Mouse (Mus musculus): ENCODE results near the gene Folr2. TPM values are rescaled to one million over a fixed set of nuclear protein-coding genes. Genes with fewer than 3 reads are reported as not detected.

Folr2 gene
- polyA plus RNA-seq, 1 experiment from 2014 or later, result 2.0 TPM

DNA sequence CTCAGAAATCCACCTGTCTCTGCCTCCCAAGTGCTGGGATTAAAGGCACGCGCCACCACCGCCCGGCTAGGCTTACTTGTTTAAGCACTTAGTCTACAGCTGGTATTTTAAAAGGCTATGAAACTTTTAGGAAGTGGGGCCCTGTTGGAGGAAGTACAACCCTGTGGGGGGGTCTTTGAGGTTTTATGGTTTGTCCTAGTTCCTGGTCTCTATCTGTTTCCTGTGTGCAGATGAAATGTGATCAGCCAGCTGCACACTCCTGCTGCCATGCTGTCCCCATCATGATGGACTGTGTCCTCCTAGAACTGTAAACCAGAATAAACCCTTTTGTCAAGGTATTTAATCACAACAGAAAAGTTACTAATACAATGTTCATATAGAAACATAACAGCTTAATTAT lies 27.2 kb upstream of the Folr2 start:
- Histone ChIP-seq H3K9ac (no peak overlapping the region), H3K27me3 (replicated peaks) (no peaks in the 10 kb centered on the region), H3K27ac (no peak overlapping the region), H3K4me1 (no peaks in the 10 kb centered on the region), H3K4me3 (replicated peaks) (no peak overlapping the region), H3K9me3 (no peaks in the 10 kb centered on the region), H3K4me2 (no peak overlapping the region), H3K36me3 (no peaks in the 10 kb centered on the region)
- ATAC-seq (ENCODE audit: insufficient read depth, low FRiP score, low read depth), result no peak
- 92% methylated on average over 4 of the region's 4 CpGs for WGBS

DNA sequence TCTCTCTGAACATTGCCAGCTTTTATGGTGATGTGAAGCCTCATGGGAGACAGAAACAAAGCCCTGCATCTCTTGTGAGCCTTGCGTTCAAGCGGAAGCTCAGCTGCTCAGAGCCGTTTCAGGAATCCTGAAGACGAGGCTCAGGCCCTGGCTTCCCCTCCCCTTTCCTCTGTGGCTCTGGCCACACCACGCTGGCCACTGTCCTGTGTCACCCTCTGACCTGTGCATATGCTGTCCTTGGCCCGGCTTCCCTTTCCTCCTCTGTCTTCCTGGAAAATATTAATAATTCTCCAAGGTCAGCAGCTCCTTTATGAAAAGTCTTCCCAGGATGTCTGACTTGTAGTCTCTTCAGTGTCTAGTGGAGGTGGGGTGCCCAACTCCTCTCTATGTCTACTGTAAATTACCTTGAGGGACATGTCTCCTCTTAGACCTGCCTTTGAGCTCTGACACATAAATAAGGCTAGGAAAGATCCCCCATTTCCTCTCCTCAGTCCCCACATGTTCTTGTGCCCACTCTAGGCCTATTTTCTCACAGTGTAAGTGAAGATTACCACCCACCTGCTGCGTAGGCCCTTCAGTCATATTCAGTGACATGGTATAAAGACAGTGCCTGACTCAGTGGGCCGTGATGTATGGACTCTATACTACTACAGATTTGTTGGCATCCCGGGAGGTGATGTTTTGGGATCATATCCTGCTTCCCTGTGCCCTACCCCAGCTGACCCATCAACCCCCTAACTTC lies 25.6 kb upstream of the Folr2 start:
- 71% methylated on average over 9 of the region's 9 CpGs for WGBS

GRCm38 (mm10) chr7:101880855-101881254 lies 23.9 kb upstream of the Folr2 start:
- no peak for ATAC-seq (ENCODE audit: insufficient read depth, low FRiP score, low read depth)
- Histone ChIP-seq H3K9me3 (no peaks in the 10 kb centered on the region), H3K36me3 (no peaks in the 10 kb centered on the region), H3K27me3 (replicated peaks) (no peaks in the 10 kb centered on the region), H3K4me3 (replicated peaks) (no peak overlapping the region), H3K4me1 (no peaks in the 10 kb centered on the region), H3K27ac (no peak overlapping the region), H3K9ac (no peak overlapping the region), H3K4me2 (no peak overlapping the region)
- 71% methylated on average over 4 of the region's 4 CpGs for WGBS

More for the DNA sequence above, 25.6 kb upstream of the Folr2 start:
- H3K27ac ChIP-seq, result no peak overlapping the region
- no peak overlapping the region for H3K4me2 ChIP-seq
- H3K27me3 ChIP-seq (replicated peaks), result no peaks in the 10 kb centered on the region
- no peaks in the 10 kb centered on the region for H3K4me1 ChIP-seq
- H3K9me3 ChIP-seq, result no peaks in the 10 kb centered on the region
- H3K4me3 ChIP-seq (replicated peaks), result no peak overlapping the region
- ATAC-seq (ENCODE audit: insufficient read depth, low FRiP score, low read depth), result no peak
- H3K36me3 ChIP-seq, result no peaks in the 10 kb centered on the region
- H3K9ac ChIP-seq, result no peak overlapping the region

DNA sequence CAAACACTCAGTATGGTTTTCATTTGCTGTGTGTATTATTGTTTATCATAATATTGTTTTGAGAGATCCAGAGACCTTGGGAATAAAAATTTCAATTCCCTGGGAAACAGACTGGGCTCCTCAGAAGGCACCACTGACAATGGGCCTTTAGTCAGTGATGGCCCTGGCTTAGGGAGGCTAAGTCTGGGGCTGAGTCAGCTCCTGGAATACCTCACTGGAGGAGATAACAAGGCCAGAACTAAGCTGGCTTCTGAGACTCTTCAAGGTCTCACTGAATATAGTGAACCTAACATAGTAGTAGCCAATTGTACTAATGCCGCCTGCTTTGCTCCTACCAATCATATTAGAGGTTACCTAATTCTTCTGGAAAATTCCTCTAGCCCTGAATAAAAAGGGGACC lies 19.0 kb upstream of the Folr2 start:
- H3K36me3 ChIP-seq, result no peaks in the 10 kb centered on the region
- 91% methylated on average over 1 of the region's 1 CpGs for WGBS

DNA sequence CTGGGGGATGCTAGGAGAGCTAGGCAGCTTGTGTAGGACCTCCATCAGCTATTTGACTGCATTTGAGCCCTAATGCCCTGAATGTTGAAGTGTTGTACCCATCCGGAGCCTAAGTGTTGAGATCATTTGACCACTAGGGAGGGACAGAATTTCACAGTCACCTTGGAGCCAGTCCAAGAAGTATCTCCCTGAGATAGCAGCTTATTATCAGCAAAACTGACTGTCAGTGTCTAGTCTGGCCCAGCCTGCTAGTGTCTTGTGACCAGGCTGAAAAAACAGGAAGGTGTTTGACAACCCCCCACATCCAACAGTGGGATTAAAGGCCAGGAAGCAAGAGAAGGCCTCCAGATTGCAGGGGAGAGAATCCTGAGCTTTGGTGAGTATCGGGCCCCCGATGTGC lies 14.3 kb upstream of the Folr2 start:
- Histone ChIP-seq H3K9me3 (no peaks in the 10 kb centered on the region), H3K4me2 (no peak overlapping the region), H3K27me3 (replicated peaks) (no peaks in the 10 kb centered on the region), H3K4me1 (no peaks in the 10 kb centered on the region), H3K27ac (no peak overlapping the region), H3K36me3 (no peaks in the 10 kb centered on the region), H3K9ac (no peak overlapping the region), H3K4me3 (replicated peaks) (no peak overlapping the region)
- ATAC-seq (ENCODE audit: insufficient read depth, low FRiP score, low read depth), result no peak
- 79% methylated on average over 3 of the region's 3 CpGs for WGBS

More for the DNA sequence above, 19.0 kb upstream of the Folr2 start:
- Histone ChIP-seq H3K4me3 (replicated peaks) (no peak overlapping the region), H3K4me1 (no peaks in the 10 kb centered on the region), H3K9me3 (no peaks in the 10 kb centered on the region), H3K4me2 (no peak overlapping the region), H3K27ac (no peak overlapping the region), H3K27me3 (replicated peaks) (no peaks in the 10 kb centered on the region), H3K9ac (no peak overlapping the region)
- no peak for ATAC-seq (ENCODE audit: insufficient read depth, low FRiP score, low read depth)

- no peak for ATAC-seq (ENCODE audit: insufficient read depth, low FRiP score, low read depth)
- no peak within 1 kb of the TSS for H3K9ac ChIP-seq
- no peak within 1 kb of the TSS for H3K27ac ChIP-seq
- no peaks in the 10 kb centered on the region for H3K36me3 ChIP-seq
- no peaks in the 10 kb centered on the region for H3K9me3 ChIP-seq
- H3K27me3 ChIP-seq (replicated peaks), result no peaks in the 10 kb centered on the region
- no peak within 1 kb of the TSS for H3K4me2 ChIP-seq
- WGBS, result 64% methylated on average over 2 of the region's 2 CpGs
- no peak within 1 kb of the TSS for H3K4me3 ChIP-seq (replicated peaks)
- no peaks in the 10 kb centered on the region for H3K4me1 ChIP-seq
These were observed 13.6 kb upstream of the Folr2 start, which contains the start of gene Folr1 for GRCm38 (mm10) chr7:101870629-101871028. Gene Folr1, minus strand, starts transcription at chr7:101870788.

DNA sequence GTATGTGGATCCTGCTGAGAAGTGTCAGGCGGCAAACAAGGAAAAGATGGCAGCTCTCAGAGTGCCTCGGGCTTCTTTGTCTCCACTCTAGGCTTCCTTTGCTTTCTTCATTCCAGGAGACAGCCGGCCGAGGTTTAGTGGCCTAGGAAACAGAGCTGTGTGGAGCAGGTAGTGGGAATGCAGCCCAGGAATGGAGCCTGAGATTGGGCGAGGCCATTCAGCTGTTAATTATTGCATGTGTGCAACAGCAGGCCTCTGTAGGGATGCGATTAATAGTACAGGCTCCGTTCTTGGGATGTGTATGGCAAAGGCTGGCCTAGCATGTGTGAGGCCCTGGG lies 12.1 kb upstream of the Folr2 start:
- Histone ChIP-seq H3K27ac (no peak overlapping the region), H3K9me3 (no peaks in the 10 kb centered on the region), H3K4me2 (no peak overlapping the region), H3K4me3 (replicated peaks) (no peak overlapping the region), H3K36me3 (no peaks in the 10 kb centered on the region), H3K27me3 (replicated peaks) (no peaks in the 10 kb centered on the region), H3K4me1 (no peaks in the 10 kb centered on the region), H3K9ac (no peak overlapping the region)
- no peak for ATAC-seq (ENCODE audit: insufficient read depth, low FRiP score, low read depth)
- WGBS, result 74% methylated on average over 7 of the region's 7 CpGs

DNA sequence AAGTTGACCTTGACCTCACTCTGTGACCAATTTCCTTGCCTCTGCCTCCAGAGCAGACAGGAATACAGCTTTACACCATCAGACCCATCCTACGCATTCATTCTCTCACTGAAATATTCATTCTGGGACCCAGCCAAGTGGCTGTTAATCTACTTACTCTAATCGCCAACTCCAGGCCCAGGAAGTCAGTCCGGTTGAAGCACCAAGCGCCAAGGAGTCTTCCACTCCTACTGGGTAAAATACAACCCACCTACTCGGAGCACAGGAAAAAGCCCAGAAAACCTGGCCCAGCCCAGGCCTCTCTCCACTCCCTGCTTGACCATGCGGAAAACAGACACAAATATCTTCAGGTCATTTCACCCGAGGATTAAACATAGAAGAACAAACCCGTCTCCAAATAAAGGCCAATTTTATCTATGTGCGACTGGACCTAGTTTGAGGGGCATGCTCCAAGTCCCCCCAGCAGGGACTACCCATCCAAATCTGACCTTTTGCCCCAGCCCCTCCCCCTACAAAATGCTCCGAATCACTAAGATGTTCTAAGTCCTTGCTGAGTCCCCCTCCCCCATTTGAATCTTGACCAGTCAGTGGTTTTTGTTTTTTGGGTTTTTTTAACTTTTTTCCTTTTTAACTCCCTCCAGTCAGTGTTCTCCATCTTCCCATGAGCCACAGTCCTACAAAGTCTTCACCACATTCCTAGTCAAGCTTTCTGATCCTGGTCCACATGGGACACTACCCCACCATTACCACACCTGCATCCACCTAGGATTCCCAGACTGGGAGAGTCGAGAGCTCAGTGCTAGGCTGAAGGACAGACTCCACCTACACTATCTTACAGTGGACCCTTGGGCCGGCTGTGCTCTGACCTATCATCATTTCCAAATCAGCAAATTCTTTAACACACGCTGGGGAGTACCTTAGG lies 11.5 kb upstream of the Folr2 start:
- H3K36me3 ChIP-seq, result no peaks in the 10 kb centered on the region
- H3K9me3 ChIP-seq, result no peaks in the 10 kb centered on the region
- 69% methylated on average over 13 of the region's 13 CpGs for WGBS
- H3K27me3 ChIP-seq (replicated peaks), result no peaks in the 10 kb centered on the region
- ATAC-seq (ENCODE audit: insufficient read depth, low FRiP score, low read depth), result no peak
- no peak overlapping the region for H3K9ac ChIP-seq
- no peak overlapping the region for H3K4me2 ChIP-seq
- H3K4me1 ChIP-seq, result no peaks in the 10 kb centered on the region
- H3K4me3 ChIP-seq (replicated peaks), result no peak overlapping the region
- H3K27ac ChIP-seq, result no peak overlapping the region

DNA sequence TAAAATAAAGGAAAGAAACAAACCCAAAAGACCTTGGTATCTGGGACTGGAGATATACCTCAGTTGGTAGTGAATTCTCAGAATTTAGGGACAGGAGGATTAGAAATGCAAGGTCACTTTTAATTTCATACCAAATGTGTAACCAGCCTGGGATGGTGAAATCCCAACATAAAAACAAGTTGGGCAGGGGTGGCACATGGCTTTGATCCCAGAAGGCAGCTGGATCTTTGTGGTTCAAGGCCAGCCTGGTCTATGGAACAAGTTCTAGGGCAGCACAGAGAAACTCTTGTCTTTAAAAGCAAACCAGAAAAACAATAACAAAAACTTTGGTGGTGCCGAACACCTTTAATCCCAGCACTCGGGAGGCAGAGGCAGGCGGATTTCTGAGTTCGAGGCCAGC lies 10.5 kb upstream of the Folr2 start:
- no peak overlapping the region for H3K27ac ChIP-seq
- no peak overlapping the region for H3K4me3 ChIP-seq (replicated peaks)
- 92% methylated on average over 4 of the region's 4 CpGs for WGBS
- H3K27me3 ChIP-seq (replicated peaks), result no peaks in the 10 kb centered on the region
- ATAC-seq (ENCODE audit: insufficient read depth, low FRiP score, low read depth), result no peak
- no peak overlapping the region for H3K4me2 ChIP-seq
- no peak overlapping the region for H3K9ac ChIP-seq
- no peaks in the 10 kb centered on the region for H3K9me3 ChIP-seq
- no peaks in the 10 kb centered on the region for H3K36me3 ChIP-seq
- H3K4me1 ChIP-seq, result no peaks in the 10 kb centered on the region

GRCm38 (mm10) chr7:101866491-101867265 lies 9.7 kb upstream of the Folr2 start:
- WGBS, result 82% methylated on average over 11 of the region's 11 CpGs
- H3K9me3 ChIP-seq, result no peaks in the 10 kb centered on the region

DNA sequence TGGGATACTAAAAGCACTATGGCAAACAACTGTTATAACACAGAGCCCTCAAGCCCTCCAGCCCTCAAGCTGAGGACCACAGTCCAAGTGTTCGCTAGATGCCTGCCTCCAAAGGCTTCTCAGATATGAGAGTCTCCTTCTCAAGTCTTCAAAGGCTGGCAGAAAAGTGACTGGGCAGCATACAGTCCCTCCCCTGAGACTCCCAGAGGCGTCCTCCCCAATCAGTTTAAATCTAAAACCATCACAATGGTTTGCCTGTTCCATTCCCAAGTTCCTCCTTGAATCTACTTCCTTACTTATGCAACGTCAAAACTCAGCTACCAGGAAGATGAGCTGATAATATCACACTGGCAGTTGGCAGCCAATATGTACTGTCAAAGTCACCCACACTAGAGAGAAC lies 6.4 kb upstream of the Folr2 start, which contains the start of gene Anapc15:
TSS of gene Anapc15 (plus strand) at position 301 of the 400 bp plus-strand sequence.
- no peaks in the 10 kb centered on the region for H3K27me3 ChIP-seq (replicated peaks)
- WGBS, result 72% methylated on average over 3 of the region's 3 CpGs
- no peaks in the 10 kb centered on the region for H3K36me3 ChIP-seq
- no peaks in the 10 kb centered on the region for H3K9me3 ChIP-seq
- H3K9ac ChIP-seq, result no peak within 1 kb of the TSS
- no peaks in the 10 kb centered on the region for H3K4me1 ChIP-seq
- ATAC-seq (ENCODE audit: insufficient read depth, low FRiP score, low read depth), result no peak
- H3K4me2 ChIP-seq, result no peak within 1 kb of the TSS
- H3K4me3 ChIP-seq (replicated peaks), result no peak within 1 kb of the TSS
- H3K27ac ChIP-seq, result no peak within 1 kb of the TSS

More at GRCm38 (mm10) chr7:101866491-101867265, 9.7 kb upstream of the Folr2 start:
- Histone ChIP-seq H3K4me2 (no peak overlapping the region), H3K4me3 (replicated peaks) (no peak overlapping the region), H3K4me1 (no peaks in the 10 kb centered on the region), H3K27me3 (replicated peaks) (no peaks in the 10 kb centered on the region), H3K36me3 (no peaks in the 10 kb centered on the region), H3K27ac (no peak overlapping the region), H3K9ac (no peak overlapping the region)
- ATAC-seq (ENCODE audit: insufficient read depth, low FRiP score, low read depth), result no peak
